Mouse (Mus musculus) heart, postnatal 25 days (tissue): ENCODE results near the gene Tram2. TPM values are rescaled to one million over a fixed set of nuclear protein-coding genes. Genes with fewer than 3 reads are reported as not detected.
A peak's percentile ranks its signal among the peaks of the same experiment; 100 is the strongest.

Experiments
- DNase-seq: peaks from one replicate; pipeline ENCODE4 v3.0.0; 2022; ENCODE audit warnings: low spot score
- intact Hi-C: fragments of 180-260 bp; cut with DNase I; formaldehyde crosslinking; loops from one replicate; pipeline ENCODE4 v1.15.1; 2025
- total RNA-seq, 2 experiments: library from RNA; stranded (reverse); gene quantifications; 2 replicates each; pipeline ENCODE4 v1.2.3; 2021

Tram2 gene
- total RNA-seq, 2 experiments from 2014 or later = 6.9 to 7.4 TPM

DNA sequence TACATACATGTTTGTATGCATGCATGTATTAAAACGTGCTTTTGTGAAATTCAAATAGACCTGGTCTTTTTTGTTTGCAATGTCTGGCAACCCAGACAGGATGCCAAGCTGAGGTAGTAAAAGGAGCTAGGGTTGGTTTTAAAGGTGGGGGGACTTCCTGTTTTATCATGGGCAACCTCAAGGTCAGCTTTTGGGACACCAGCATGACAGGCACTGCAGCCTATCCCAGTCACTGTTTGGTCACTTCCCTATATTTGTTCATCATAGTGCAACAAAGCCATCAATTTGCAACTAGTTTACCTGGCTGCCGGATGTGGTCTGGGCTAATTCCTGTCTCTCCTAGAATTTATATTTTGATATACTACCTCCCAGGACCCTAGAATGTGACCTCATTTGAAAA is 47.4 kb downstream of the Tram2 start:
- no peak for DNase-seq
- intact Hi-C loops = no loop called here

- DNase-seq = no peak
- intact Hi-C loops = no loop called here
Observed at GRCm38 (mm10) chr1:21029000-21029399, 50.0 kb downstream of the Tram2 start.

DNA sequence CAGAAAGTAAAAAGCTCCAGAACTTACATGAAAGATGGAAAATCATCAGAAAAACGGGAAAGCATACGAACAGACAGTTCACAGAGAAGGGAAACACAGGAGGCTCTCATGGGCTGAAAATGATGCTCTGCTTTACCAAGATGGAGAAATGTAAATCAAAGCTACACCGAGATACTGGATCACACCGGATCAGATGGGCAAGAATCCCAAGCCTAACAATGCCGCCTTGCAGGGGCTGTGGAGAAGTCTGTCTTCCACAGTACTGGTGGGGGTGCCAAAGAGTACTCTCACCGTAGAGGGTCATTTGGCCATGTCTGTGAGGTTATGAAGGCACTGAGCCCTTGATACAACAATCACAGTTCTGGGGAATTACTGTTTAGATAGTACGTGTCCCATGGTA is 52.5 kb downstream of the Tram2 start:
- intact Hi-C loops = no loop called here
- DNase-seq = no peak

GRCm38 (mm10) chr1:21025203-21025602 is 53.8 kb downstream of the Tram2 start:
- DNase-seq = no peak
- intact Hi-C loops = no loop called here

DNA sequence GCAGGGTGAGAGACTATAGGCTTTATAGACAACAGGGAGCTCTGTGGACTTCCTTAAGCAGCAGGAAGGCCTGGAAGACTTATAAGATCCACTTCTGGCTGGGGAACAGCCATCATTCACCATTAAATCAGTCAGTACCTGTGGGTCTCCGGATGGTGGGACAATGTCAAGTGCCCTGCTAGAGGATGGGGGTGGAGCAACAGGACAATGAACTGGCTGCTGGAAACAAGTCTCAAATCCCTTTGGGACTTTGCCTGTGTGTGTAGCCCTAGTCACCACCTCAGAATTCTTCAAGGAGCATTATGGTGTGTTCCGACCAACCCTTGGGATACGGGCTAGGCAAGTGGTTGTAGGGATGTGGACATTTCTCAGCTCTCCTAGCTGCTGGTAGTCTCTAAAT is 55.9 kb downstream of the Tram2 start:
- DNase-seq = no peak
- intact Hi-C loops = no loop called here

- peak; percentile 68 for DNase-seq
- intact Hi-C loops = no loop called here
Observed at GRCm38 (mm10) chr1:21014463-21014862, 64.6 kb downstream of the Tram2 start.

DNA sequence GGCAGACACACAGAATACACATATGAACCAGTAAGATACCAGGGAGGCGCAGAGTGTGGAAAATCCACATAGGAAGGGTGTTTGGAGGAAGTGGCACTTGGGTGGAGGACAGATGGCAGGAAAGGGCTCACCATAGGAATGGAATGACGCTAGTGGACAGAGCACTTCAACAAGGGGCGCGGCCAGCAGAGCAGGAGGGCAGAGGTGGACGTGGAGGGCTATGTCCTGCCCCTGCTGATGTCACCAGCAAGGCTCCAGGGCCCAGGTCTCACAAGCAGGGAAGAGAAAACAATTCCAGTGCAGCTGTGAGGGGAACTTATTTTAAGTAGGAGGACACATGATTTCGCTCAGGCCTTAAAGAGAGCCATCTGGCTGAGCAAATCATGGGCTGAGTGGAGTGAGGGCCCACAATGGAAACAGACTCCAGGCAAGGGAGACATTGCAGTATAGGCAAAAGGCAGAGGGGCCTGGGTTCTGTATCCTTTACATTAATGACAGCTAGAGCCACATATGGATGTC is 68.7 kb downstream of the Tram2 start:
- intact Hi-C loops = no loop called here
- no peak for DNase-seq

- peak; percentile 47 for DNase-seq
- intact Hi-C loops = no loop called here
Observed at GRCm38 (mm10) chr1:21008891-21009290, 70.1 kb downstream of the Tram2 start.

DNA sequence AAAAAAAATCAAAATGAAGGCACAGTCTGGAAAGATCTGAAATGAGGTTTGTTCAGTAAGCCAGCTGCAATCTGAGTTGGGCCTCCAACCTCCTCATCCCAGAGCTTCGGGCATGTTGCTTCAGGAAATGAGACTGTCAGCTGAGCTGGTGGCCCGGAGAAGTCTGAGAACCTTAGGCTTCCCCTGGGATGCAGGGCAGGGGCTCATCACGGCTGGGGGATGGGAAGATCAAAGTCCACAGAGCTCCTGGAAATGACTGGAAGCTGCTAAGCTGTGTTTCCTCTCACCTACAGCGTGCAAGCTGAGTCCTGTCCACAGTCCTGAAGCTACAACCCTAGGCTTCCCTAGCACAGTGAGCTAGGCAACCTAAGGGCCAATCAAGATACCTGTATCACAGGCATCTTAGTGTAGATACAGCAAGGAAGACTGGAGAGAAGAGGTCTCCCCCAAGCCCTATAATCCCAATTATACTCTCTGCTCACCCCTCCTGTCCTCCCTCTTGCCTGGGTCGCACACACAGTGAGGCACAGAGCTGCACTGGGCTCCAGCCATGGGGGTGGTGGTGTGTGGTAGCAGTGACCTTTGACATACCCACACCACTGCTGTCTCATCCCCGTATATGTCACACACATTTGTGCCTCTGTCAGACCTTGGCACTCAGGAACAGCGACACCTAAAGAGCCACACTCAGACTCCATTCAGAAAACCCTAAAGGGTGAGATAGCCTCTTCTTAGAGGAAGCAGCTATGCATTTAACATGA is 70.9 kb downstream of the Tram2 start:
- no peak for DNase-seq
- intact Hi-C loops = no loop called here

GRCm38 (mm10) chr1:21006775-21007174 is 72.3 kb downstream of the Tram2 start:
- DNase-seq = no peak
- intact Hi-C loops = no loop called here

DNA sequence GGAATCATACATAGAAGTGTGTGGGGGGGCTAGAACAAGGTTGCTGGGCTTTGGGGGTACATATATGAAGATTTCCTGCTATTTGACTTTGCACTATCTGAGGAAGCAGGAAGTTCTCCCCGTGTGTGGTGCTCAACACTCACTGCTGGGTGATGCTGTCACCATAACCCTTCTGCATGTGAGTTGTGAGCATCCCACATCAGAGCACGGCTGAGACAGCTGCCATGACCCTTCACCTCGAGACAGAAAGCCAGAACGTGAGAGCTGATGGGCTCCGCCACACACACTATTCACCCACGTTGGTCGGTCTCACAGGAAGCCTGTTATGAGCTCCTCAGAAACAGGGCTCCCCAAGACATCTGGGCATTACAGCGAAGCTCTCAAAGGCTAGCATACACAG is 74.4 kb downstream of the Tram2 start:
- no peak for DNase-seq
- intact Hi-C loops = loop anchor here (5.0 kb wide), 1 partner anchor 158 kb away; no protein-coding TSS in a partner anchor

GRCm38 (mm10) chr1:21002246-21003142 is 76.5 kb downstream of the Tram2 start:
- peak; percentile 19 for DNase-seq
- intact Hi-C loops = loop anchor here (5.0 kb wide), 1 partner anchor 160 kb away; no protein-coding TSS in a partner anchor

DNA sequence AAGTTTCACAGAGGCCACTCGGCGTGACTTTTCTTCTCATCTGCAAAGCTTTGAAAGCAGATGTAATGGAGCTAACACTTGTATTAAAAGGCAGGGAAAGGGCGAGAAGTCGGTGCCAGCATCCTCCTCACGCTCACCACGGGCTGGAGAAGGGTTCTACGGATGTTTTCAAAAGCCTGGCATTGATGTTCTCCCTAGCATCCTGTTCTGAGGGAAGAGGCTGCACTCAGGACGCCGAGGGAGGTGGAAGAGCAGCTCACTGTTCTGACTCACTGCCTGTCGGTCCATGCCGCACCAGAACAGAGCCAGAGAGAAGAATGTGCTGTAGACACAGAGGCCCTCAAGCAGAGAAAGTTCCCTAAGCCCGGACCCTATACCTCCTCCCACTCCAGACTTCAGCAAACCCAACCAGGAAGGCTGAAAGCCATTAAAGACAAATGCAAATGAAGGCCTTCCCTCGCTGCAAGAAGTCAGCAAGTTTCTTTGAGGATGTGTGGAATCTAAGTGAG is 81.1 kb downstream of the Tram2 start:
- intact Hi-C loops = loop anchor here (2.0 to 5.0 kb wide), 2 partner anchors 79 to 105 kb away; partner anchors contain the start of gene Tram2
- DNase-seq = no peak

GRCm38 (mm10) chr1:20997328-20997689 is 81.7 kb downstream of the Tram2 start:
- intact Hi-C loops = loop anchor here (5.0 kb wide), 1 partner anchor 80 kb away; the partner anchor contains the start of gene Tram2
- DNase-seq = no peak

GRCm38 (mm10) chr1:20996603-20997327 is 82.3 kb downstream of the Tram2 start:
- intact Hi-C loops = loop anchor here (5.0 kb wide), 1 partner anchor 81 kb away; the partner anchor contains the start of gene Tram2
- DNase-seq = no peak

DNA sequence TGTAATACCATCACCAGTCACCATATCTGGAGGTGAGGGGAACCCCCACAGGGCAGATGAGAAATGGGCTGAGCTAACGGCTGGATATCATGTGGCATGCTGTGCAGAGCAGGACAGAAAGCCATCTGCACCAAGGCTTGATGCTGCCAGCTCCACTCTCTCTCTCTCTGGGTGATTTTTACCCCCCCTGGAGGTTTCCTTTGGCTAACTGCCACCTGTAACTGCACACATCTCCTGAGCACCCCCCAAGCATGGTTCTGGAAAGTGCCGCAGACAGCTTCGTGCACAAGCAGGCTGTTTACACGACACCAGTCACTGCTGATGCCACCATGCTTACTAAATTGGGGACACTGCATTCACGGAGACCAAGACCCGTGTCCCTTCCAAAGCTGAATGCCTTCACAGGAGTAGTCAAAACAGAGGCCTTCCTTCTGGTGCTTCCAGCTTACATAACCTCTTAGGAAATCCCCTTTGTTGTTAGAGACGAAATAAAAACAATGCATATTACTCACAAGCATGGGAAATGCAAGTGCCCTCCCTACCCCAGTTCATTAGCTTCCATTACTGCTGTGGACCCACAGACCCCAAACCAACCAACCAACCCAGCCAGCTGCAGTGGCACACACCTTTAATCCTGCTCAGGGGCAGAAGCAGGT is 83.6 kb downstream of the Tram2 start:
- peak; percentile 23 for DNase-seq
- intact Hi-C loops = loop anchor here (5.0 kb wide), 1 partner anchor 82 kb away; the partner anchor contains the start of gene Tram2

- no peak for DNase-seq
- intact Hi-C loops = no loop called here
Observed at GRCm38 (mm10) chr1:20994338-20994737, 84.7 kb downstream of the Tram2 start.

DNA sequence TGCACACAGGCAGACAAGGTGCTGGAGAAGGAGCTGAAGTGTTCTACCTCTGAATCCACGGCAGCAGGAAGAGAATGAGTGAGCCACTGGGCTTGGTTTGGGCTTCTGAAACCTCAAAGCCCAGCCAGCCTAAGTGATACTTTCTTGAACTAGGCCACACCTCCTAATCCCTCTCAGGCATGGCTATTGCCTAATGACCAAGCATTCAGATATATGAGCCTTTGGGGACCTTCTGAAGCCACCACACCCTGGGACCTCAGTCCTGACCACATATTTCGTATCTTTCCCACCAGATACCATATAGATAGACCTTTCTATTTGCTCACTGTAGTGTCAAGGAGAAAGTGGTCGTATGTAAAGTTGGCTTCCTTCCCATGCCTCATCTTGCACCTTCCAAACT is 85.3 kb downstream of the Tram2 start:
- DNase-seq = no peak
- intact Hi-C loops = no loop called here

DNA sequence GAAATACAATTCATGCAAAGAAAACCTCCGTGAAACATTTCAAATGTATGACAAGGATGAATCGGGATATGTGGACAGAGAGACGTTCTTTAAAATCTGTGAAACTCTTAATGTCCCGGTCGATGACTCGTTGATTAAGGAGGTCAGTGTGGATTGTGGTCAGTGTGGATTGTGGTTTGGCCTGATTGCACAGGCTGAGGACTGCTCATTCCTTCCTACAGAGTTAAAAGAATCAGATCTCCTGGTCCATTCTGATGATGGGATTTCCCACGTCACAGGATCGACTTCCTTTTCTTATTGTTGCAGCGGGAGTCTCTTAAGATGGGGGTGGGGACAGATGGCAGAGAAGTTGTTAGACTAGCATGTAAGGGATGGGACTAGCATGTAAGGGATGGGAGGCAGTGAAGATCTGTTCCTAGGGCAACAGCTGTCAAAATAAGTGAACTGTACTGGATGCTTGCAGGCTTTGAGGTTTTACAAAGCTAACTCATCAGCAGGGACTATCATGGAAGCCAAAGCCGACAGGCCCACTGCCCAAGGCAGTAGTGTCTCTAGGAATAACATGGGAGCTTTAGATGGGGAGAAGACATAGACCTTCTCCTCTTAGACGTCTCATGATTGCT is 89.5 kb downstream of the Tram2 start:
- intact Hi-C loops = no loop called here

More for the DNA sequence above, 89.5 kb downstream of the Tram2 start:
- no peak for DNase-seq
